Comparison of ENCODE assay signal across 9 mouse cellular contexts in the genomic region with DNA sequence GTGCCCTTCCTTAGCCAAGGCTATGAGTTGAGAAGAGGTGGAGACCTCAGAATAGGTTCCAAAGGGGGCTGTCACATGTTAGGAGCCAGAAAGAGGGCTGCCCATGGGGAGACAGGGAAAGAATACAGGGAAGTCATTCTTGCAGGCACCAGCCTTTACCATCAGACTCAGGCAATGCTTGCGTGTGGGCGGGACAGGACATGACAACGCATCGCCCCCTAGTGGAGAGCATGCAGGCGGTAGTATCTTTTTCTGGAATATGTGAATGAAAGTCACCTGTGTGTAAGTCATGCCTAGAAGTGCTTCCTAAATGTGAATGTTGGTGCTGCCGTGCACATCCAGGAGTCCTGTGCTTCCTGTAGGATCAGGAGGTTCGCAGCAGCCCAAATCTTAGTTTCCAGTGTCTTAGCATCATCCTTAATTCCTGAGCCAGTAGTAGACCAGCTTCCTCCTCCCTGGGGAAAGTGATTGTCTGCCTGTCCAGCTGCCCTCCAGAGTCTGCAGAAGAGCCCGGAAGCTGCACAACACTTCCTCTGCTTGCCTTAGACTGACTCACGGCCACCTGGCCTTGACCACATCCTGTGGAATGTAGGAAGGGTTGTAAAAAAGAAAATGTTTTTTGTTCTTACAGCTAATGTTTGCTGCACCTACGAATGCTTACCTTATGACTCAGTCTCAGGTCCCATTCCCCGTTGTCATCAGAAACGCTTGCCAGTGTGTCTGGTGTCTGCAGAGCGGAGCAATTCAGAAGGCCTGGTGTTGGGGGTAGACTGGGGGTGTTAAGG. TPM values are rescaled to one million over a fixed set of nuclear protein-coding genes. Genes with fewer than 3 reads are reported as not detected.
DNase-seq lines count a peak whose midpoint lies in the region; TF ChIP-seq lines count a peak whose summit lies in the region.
"Had no signal": no experiment of that assay in that cellular context is flagged by ENCODE, and none has a peak within 500 bp of the region (broad histone marks: within the 10 kb centered on the region; RNA-seq: fewer than 3 reads in every experiment).

No protein-coding gene starts in this region.

- H3K4me3 ChIP-seq in E14TG2a.4 (replicated peaks; ENCODE audit: low read length) = no peak overlapping the region
- H3K4me3 ChIP-seq in bone marrow, adult 2 months (replicated peaks; ENCODE audit: control insufficient read depth, low read depth, low read length) = no peak overlapping the region
- no peak overlapping the region for H3K4me3 ChIP-seq in embryonic fibroblast, embryonic 13.5 days (ENCODE audit: insufficient read depth, low read length)
- H3K4me3 ChIP-seq: liver, embryonic 13.5 days had no signal

- DNase-seq in heart, postnatal 36 days = peak; percentile 50 to 64
- peak; percentile 79 to 80 for DNase-seq in layer of hippocampus, adult 8-10 months (ENCODE audit: low spot score in 2 of 2)
- DNase-seq in lung, postnatal 14 days = peak; percentile 77
- peak; percentile 73 for DNase-seq in retina, postnatal 1 day
- DNase-seq in thymus, postnatal 36 days = peak; percentile 77 to 80
- DNase-seq: liver, embryonic 13.5 days had no signal

- peak; percentile 54 for TF ChIP-seq CTCF in E14TG2a.4 (conservative IDR thresholded peaks at IDR 0.05; ENCODE audit: low read length)
- peak; percentile 91 for TF ChIP-seq CTCF in bone marrow, adult 2 months (IDR thresholded peaks at IDR 0.05; ENCODE audit: control insufficient read depth, insufficient read depth, low read length)
- peak; percentile 94 for TF ChIP-seq CTCF in embryonic fibroblast, embryonic 13.5 days (IDR thresholded peaks at IDR 0.05; ENCODE audit: borderline replicate concordance, insufficient read depth, low read length)

- peaks cover 18% of the 10 kb centered on the region for H3K4me1 ChIP-seq in E14TG2a.4 (replicated peaks; ENCODE audit: low read depth, low read length)
- peaks cover 3% of the 10 kb centered on the region for H3K4me1 ChIP-seq in bone marrow, adult 2 months (ENCODE audit: control insufficient read depth, insufficient read depth, low read length)
- no peaks in the 10 kb centered on the region; the same call in 1 of the 2 replicates for H3K4me1 ChIP-seq in embryonic fibroblast, embryonic 13.5 days (ENCODE audit: control insufficient read depth, insufficient read depth, low read length)
- H3K4me1 ChIP-seq: liver, embryonic 13.5 days had no signal

- H3K36me3 ChIP-seq in E14TG2a.4 (ENCODE audit: insufficient read depth, low read length) = peaks cover 33% of the 10 kb centered on the region

- H3K27ac ChIP-seq in bone marrow, adult 2 months (ENCODE audit: control insufficient read depth, insufficient read depth, low read depth, low read length, poor library complexity) = peak overlapping the region; percentile 83
- H3K27ac ChIP-seq in embryonic fibroblast, embryonic 13.5 days (ENCODE audit: insufficient read depth, low read length) = no peak overlapping the region
- H3K27ac ChIP-seq: liver, embryonic 13.5 days had no signal

- intact Hi-C loops in heart, postnatal 36 days (cut with DNase I) = loop anchor here (1.0 kb wide), 1 partner anchor 130 kb away; no protein-coding TSS in a partner anchor

- TF ChIP-seq POLR2A in bone marrow, adult 2 months (IDR thresholded peaks at IDR 0.05; ENCODE audit: borderline replicate concordance, control insufficient read depth, low read depth, low read length) = no peak
- no peak for TF ChIP-seq POLR2A in embryonic fibroblast, embryonic 13.5 days (IDR thresholded peaks at IDR 0.05; ENCODE audit: low read depth, low read length)

- WGBS in bone marrow, adult 2 months = 5% methylated on average over 13 of the region's 13 CpGs

- H3K27me3 ChIP-seq in E14TG2a.4 (ENCODE audit: insufficient read depth, low read length) = no peaks in the 10 kb centered on the region
- H3K27me3 ChIP-seq: liver, embryonic 13.5 days had no signal

- no peaks in the 10 kb centered on the region for H3K9me3 ChIP-seq in E14TG2a.4 (ENCODE audit: low read length)
- H3K9me3 ChIP-seq: liver, embryonic 13.5 days had no signal

RNA-seq across cellular contexts. Expression of gene Dbx1, which starts 35.3 kb away (rescaled TPM):
- polyA plus RNA-seq in bone marrow, adult 2 months (2011; ENCODE audit: insufficient read depth, insufficient read length, low replicate concordance, missing spikeins) = not detected in 2 replicates
- polyA plus RNA-seq in embryonic fibroblast, embryonic 13.5 days (2011; ENCODE audit: insufficient read length, low read depth, missing spikeins) = not detected in 2 replicates
- total RNA-seq in heart, postnatal 36 days (2021) = not detected
- not detected for total RNA-seq in layer of hippocampus, adult 8-10 months (2022)
